Mouse (Mus musculus) granulocyte monocyte progenitor cell, adult 5-6 weeks (primary cell): ENCODE data around the gene Kalrn. TPM values are rescaled to one million over a fixed set of nuclear protein-coding genes. Genes with fewer than 3 reads are reported as not detected.
A peak's percentile ranks its signal among the peaks of the same experiment; 100 is the strongest.

Experiments
- ATAC-seq: replicated peaks from 2 replicates; pipeline ENCODE4 v1.8.0; 2016; ENCODE audit warnings: mild to moderate bottlenecking, moderate TSS enrichment, inconsistent platforms; ENCODE audit not compliant: poor library complexity, severe bottlenecking
- total RNA-seq, 2 experiments: library from RNA; stranded (forward) in 1 of 2; stranded (reverse) in 1 of 2; fragments of 200-712, 200-1000 nt in 1 of 2; fragments of >200 nt in 1 of 2; fragmentation: Nextera tagmentation in 1 of 2; gene quantifications; 2 replicates each; pipeline ENCODE4 v1.2.3; 2014 to 2017

The Kalrn gene
- total RNA-seq, 2 experiments from 2014 or later, result 3.6 to 3.8 TPM

DNA sequence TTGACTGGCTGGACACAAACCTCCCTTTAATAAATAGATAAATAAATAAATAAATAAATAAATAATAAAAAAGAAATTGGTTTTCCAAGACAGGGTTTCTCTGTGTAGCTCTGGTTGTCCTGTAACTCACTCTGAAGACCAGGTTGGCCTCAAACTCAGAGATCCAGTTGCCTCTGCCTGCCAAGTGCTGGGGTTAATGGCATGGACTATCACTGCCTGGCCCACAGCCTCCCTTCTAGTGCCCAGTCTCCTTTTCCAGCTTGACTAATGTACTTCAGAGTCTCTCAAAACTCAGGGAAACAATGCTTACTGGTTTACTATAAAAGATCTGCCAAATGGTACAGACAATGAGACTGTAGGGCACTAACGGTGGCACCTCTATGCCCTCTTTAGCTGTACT is 511.7 kb downstream of the Kalrn start:
- ATAC-seq, result no peak

DNA sequence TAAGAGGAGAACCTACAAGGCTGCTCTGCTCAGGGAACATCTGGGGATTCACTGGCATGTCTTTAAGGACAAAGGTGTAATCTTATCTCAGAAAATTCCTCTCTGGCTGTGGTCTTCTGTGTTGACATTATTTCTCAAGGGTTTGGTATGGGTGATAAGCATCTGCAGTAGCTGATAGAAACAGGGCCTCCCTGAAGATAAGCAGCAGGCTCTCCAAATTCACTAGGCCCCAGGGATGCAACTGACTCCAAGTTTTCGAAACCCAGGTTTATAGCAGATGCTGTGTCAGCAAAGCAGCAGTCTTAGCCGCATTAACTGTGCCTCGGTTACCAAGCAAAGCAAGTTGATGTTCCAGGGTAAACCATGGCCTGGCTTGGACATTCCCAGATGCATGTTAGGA is 514.7 kb downstream of the Kalrn start:
- ATAC-seq, result no peak

DNA sequence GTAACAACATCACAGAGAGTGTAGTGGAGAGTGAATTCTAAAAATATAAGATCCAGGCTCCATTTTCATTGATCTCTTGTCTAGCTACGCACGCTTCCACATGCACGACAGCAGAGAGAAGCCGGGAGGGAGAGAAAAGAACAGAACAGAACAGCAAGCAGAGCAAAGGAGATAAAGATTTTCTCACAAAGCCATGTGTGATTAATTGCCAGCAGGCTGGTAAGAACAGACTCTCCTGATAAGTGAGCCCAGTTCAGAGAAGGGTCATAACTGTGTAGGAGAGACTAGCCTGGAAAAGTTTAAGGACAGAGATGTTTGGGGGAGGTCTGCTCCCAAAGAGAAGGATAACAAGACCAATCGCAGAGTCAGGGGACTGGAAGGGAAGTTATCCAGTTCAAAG is 515.9 kb downstream of the Kalrn start:
- no peak for ATAC-seq

DNA sequence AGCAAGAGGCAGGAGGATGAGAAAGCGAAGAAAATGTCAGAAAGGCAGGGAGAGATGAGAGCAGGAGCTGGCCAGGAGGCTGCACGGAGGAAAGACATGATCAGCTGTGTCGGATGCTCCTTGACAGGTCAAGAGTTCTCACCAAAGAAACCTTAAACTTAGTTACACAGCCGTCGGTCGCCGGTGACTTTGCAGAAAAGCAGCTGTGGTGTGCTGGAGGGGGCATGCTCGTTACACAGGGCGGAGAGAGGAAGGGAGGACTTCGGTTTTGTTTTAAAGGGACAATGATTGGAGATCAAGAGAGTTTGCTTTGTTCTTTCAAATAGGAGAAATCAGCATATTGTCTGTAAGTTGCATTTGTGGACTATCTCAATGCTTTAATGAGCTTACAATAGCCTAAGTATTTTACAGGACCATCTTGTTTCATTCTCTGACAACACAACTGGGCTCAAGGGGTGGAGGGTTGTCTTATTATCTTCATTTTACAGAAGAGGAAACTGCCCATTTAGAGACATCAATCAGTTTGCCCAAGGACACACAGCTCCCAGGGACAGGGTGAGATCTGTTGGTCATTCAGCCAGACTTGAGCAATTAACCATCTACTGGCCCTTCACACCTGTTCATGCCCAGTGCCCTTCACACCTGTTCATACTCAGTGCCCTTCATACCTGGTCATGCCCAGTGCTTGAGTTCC is 516.8 kb downstream of the Kalrn start:
- ATAC-seq, result no peak; the same call in 1 of the 2 replicates

DNA sequence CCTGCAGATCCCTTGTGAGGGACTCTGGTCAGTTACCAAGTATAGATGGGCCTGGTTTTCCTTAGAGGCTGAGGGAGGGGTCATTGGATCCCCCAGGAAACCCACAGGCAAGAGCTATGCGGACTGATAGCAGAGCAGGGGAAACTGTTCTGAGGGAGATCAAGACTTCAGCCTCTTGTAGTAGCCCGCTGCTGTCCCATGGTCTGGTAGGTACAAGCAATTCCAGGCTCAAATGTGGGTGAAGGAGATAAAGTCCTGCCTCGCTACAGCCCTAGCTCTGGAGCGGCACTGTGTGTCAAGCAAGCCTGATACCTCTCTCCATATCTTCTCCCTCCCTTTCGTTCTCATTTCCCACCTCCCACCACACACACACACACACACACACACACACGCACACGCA is 523.2 kb downstream of the Kalrn start:
- no peak for ATAC-seq

DNA sequence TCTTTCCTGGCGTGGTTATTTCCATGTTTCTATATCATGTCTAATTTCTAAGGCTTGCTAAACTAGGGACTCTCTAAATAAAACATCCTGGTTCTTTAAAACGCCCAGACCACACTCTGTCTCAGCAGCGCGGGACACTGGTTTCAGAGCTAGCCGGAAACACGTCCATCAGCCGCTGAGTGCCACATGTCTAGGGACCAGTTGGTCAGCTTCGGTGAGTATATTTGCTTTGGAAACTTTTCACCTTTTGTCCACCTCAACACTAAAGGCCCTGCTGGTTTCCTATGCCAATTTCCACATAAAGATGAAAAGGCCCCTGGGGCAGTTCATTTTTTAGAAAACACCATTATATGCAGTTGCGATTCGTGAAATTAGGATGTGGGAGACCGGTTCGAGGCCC is 524.0 kb downstream of the Kalrn start:
- ATAC-seq, result no peak

DNA sequence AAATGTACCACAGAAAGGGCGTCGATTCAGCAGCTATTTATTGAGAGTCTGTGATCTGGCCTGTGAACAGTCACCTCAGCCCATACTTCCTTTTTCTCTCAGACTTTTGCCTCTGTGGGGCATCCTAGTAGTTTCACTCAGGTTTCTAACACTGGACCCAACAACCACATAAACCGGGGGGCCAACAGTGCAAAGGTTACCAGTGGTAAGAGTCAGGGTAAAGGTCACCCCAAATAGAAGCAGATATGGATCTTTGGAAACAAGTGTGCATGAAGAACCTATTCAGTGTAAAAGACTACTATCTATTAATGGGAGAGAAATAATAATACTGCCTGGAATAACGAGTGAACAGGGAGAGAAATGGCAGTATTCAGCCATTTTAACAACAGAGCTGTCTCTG is 525.1 kb downstream of the Kalrn start:
- no peak for ATAC-seq

DNA sequence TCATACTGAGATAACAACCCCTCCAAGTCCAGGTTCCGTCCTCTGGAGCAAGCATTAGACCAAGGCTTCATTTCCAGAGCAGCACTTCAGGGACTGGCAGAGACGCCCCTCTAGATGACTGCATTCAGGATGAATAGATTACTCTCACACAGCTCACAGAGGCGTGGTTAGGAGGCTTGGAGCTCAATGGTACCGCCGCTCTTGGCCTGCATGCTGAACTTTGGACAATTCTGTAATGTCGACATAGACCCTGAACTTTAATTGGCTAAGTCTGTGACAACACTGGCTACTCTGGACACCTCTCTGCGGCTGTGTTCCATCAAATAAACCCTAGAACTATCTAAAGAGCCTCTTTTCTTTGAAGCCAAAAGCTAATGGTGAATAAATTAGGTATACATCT is 525.8 kb downstream of the Kalrn start:
- ATAC-seq, result no peak

DNA sequence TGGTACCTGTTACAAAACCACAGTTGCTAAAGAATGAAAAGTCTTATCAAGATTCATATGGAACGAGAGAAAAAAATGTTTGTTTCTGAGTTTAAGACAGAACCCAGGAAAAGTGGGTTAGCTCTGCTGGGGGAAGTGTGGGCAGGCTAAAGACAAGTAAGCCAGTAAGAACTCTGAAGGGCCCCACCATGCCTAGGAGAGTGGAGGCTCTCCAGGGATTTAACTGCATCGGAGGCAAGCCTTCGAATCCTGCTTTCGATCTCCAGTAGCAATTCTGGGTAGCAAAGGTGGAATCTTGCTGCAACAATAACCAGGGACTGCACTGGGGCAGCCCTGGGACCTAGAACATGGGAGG is 526.3 kb downstream of the Kalrn start:
- no peak for ATAC-seq

DNA sequence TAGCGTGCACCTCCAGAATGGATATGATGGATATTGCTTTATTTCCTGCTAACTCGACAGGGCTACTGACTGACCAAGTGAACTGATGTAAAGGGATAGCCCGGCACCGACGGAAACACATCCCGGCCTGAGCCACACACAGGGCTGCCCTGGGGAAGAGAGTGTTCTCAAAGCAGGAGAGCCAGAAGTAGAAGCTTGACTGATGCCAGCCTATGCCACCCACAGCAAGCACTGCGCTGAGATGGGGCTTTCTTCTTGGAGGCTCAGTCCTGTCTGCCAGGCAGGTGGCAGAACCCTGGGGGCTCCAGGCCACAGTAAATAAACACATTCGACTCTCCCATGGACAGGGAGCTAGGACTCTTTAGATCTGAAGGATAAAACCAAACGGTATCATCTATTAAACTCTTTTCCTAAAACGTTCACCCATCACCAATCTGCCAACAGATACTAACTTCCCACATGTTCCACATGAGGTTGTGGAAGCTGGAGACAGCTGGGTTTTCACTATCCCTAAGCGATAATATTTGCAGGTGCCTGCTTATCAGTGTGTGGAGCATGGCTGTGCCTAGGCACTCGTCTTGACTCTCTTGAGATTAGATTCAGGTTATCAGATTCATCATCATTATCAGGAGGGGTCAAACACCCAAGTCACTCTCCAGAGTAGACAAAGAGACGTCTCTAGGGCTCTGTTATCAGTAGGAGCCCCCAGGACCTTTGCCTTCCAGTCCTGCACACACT is 526.9 kb downstream of the Kalrn start:
- ATAC-seq, result no peak

DNA sequence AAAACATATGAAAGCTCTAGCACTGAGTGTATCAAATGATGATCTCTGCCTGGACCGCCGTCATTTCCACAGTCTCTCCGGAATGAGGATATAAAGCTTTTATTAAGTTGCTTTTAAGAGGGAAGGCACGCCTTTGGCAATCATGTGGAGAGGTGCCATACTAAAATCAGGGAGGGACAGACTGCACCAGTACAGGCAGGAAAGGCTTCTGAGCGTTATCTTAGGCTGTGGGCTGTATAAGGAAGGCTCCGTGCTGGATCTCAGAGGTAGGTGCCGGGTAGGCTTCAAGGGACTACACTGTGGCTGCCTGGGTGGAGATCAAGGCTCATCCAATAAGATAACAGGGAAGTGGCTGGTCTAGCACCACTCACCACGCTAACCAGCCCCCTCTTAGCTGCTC is 528.8 kb downstream of the Kalrn start:
- ATAC-seq, result no peak

DNA sequence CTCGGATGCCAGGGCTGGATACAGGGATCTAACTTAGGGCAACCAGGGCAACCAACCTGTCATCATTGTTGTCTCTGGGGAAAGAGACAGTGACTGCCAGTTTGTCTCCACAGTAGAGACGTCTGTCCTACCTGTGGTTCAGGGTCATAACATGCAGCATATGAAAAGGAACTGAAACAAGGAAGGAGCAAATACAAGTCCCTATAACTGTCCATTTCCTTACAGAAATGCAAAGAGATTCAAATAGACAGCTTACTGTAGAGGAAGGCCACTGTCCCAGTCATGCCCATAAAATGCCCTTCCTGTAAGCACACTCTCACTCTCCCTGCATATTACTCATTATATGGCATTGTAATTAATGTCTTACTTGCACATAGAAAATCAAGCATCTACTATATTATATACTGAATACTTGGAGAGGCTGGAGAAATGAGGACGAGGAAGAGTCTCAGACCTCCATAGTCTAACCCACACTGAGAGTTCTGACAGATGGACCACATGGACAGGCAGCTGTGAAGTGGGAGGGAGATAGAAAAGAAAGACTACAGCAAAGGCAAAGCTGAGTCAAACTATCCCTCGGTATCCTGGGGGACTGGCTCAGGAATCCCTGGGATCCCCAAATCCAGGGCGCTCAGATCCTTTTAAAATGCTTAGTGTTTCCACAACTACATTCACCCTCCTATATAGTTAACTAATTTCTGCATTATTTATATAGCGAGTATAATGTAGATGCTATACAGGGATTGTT is 530.1 kb downstream of the Kalrn start:
- 0 out of 2 replicates have a peak, but pooled peaks have one; percentile 25 for ATAC-seq

DNA sequence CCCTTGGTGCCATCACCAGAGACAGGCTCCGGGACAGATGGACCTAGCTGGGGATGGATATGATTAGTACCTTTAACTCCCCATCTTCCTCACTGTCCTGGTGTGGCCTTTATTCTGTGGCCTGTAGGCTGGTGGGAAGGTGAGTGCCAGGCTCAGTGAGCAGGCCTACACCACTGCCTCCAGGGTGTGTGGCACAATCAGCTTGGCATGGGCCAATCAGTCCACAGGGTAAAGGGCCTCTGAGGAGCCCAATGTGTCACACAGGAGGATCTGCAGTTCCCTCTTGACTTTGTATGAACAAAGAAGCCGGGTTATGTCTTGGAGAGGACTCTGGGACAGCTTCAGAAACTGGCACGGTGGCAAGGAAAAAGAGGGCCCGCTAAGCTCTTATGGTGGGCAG is 530.7 kb downstream of the Kalrn start:
- ATAC-seq, result no peak

DNA sequence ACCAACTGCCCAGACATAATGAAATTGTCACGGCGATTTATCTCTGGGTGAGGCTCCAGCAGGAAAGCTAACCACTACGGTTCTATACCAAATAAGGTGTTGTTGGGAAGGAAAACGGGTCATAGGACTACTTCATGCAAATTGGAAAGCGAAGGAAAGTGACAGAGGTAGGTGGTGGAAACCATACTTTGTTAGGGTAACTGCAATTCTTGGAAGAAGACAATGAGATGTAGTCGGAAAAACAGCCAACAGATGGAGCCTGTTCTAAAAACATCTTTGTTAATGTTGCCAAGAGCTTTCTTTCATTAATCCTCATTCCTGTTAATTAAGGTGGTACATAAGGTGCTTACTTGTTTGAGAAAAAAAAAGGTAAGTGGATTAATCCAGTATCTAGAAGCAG is 533.1 kb downstream of the Kalrn start:
- no peak for ATAC-seq

DNA sequence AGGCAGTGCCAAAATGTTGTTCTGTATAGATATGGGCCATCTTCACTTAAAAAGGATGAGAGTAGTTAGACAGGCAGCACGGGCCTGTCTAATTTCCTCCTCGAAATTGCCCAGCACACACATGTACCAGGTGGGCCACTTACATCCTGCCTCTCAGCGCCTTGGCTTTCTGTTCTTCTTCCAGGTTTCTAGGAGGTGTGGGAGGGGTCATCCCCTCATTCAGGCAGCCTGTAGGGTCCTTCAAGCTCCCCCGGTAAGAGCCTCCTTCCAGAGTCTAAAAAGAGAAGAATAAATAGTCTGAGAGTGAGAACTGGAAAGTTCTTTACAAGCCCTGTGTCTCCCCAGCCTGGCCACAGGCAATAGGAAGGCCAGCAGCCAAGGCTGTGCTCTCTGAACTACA is 533.6 kb downstream of the Kalrn start:
- no peak for ATAC-seq

DNA sequence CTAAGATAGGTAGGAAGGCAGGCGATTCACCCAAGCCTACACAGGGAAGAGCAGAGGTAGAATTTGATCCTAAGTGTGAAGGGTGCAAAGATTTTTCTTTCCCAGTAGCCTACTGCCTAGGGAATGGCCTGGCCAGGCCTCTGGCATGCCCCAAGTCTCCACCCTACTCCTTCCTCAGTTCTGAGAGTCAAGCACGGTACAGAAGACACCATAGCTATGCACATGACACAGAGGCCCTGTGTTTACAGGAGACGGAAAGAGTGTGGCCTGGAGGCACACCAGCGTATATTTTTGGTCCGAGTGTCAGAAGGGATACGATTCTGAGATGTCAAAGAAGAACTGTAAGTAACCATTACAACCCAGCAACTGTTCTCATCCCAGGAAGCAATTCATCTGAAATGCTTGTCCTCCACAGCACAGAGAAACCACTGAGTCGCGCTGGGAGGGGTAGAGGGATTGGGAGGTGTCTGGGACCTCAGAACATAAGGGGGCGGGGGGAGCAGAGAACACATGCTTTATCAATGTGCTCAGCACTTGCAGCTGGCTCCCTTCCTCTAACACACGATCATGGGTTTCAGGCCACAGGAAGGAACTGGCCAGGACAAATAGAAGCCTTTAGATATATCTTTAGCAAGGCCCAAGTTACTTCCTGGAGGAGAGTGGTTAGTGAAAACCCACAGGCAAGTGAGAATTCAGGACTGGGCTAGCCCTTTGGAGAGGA is 536.8 kb downstream of the Kalrn start:
- ATAC-seq, result peak; percentile 50; the same call in 1 of the 2 replicates

DNA sequence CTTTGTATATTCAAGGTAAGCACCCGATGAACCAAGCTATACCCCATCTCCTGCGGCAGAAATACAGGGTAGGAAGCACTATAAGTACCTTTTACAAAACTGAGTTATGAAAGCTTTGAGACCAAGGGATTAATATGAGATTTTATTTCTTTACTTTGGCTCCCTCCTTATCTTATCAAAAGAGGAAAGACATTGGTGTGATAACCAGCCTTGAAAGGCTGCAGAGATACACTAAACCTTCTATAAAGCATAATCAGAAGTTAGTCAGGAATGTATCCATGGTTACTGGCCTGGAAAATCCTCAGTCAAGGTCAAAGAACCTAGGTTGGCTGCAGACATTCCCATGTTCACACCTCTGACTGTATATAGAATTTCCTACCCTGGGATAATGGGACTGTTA is 537.6 kb downstream of the Kalrn start:
- no peak for ATAC-seq

DNA sequence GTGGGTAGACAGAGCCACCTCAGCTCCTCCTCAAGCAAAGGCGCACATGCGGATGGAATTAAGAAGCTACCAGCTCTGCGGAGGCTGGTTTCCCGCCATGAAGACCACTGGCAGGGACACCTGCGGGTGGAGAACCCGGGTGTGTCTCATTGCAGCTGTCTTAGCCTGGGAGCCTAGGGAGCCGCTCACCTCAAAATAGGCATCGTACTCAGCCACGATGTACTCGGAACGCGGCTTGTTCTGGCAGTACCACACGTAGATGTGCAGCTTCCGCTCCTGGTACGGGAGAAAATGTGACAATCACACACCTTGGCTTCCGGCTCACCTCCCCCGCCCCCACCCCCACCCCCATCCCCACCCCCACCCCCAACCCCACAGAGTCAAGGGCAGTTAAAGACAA is 539.1 kb downstream of the Kalrn start:
- no peak for ATAC-seq

DNA sequence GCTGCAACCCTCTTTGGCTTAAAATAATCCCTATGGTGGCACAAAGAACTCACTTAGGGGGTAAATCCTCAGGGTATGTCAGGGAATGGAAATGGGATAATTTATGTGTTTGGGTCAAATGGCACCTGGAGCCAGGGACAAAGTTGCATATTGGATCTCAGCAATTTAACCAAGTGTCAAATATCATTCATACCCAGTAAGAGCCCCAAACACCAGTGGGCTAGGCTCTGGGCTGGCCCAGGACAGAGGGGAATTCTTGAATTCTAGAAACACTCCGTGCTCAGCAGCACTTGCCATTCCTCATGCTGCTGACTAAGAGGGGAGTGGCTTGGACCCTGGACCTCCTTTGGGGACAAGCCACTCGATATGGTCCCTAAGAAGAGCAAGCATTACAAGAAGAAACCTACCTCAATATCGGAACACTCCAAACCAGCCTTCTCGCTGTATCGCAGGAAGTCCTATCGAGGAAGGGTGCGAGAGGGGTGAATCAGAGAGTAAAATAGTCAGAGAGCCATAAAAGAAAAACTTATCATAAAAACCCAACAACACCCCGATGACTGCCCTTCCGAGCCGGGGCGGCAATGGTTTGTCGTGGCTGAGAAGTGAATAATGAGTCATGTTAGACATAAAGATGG is 541.2 kb downstream of the Kalrn start:
- no peak for ATAC-seq

DNA sequence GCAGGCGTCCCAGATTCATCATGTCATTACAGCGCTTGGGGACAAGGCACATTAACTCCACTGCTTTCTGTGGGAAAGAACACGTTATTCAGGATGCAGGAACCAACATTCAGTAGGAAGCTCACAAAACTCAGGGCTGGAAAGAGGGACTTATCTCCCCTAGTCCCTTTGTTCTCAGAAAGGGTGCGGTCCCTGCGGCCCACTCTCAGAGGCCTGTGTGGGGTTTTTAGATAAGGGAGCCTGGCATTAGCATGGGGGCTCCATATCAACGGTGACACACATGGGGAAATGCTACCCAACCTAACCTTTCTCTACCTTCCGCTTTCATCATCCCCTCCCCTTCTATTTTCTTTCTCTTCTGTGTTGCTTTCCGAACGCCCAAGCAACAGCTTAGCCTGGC is 541.8 kb downstream of the Kalrn start:
- no peak for ATAC-seq
